Mouse (Mus musculus) stomach, postnatal 0 days (tissue): ENCODE measurements around the gene Gpr33. TPM values are rescaled to one million over a fixed set of nuclear protein-coding genes. Genes with fewer than 3 reads are reported as not detected.

ENCODE experiments used
- ATAC-seq: fragments of 200-750 bp; cut with Nextera tagmentation; 2 replicates; pipeline ENCODE4 v1.8.0; 2017; ENCODE audit not compliant: low FRiP score, low TSS enrichment
- DNase-seq: peaks from one replicate; pipeline ENCODE4 v3.0.0-alpha.2; 2016; ENCODE audit warnings: low spot score
- H3K27ac ChIP-seq: fragments of 300-500 bp; sonication (generic); replicated peaks from 2 replicates; pipeline ENCODE4 v1.5.1; 2014; ENCODE audit warnings: mild to moderate bottlenecking, control low read depth
- H3K27me3 ChIP-seq: fragments of 300-500 bp; sonication (generic); 2 replicates; pipeline ENCODE4 v1.6.1; 2014; ENCODE audit warnings: low read length; ENCODE audit not compliant: control insufficient read depth, insufficient read depth
- H3K36me3 ChIP-seq: fragments of 300-500 bp; sonication (generic); 2 replicates; pipeline ENCODE4 v1.6.1; 2014; ENCODE audit warnings: low read length, mixed read lengths; ENCODE audit not compliant: control insufficient read depth, insufficient read depth
- H3K4me1 ChIP-seq: fragments of 300-500 bp; sonication (generic); replicated peaks from 2 replicates; pipeline ENCODE4 v1.6.1; 2014; ENCODE audit warnings: antibody characterized with exemption; ENCODE audit not compliant: control insufficient read depth, insufficient read depth
- H3K4me2 ChIP-seq: fragments of 300-500 bp; sonication (generic); replicated peaks from 2 replicates; pipeline ENCODE4 v1.6.1; 2014; ENCODE audit warnings: low read depth, mild to moderate bottlenecking, control low read depth, moderate library complexity
- H3K4me3 ChIP-seq: fragments of 300-500 bp; sonication (generic); 2 replicates; pipeline ENCODE4 v1.5.1; 2014; ENCODE audit warnings: low read depth, low read length, control low read depth
- H3K9ac ChIP-seq: fragments of 300-500 bp; sonication (generic); 2 replicates; pipeline ENCODE4 v1.6.1; 2014; ENCODE audit warnings: mild to moderate bottlenecking, low read length, control low read depth, mixed read lengths
- H3K9me3 ChIP-seq: fragments of 300-500 bp; sonication (generic); 2 replicates; pipeline ENCODE4 v1.6.1; 2016; ENCODE audit warnings: low read length; ENCODE audit not compliant: control insufficient read depth
- CTCF ChIP-seq: IDR thresholded peaks from 2 replicates; pipeline ENCODE4 v1.5.1; 2016; ENCODE audit warnings: antibody characterized with exemption, low read depth, mild to moderate bottlenecking, moderate library complexity
- EP300 ChIP-seq: optimal IDR thresholded peaks from 2 replicates; pipeline ENCODE3; 2016; ENCODE audit warnings: antibody characterized with exemption
- WGBS: fragments of 180-500 bp; shearing (Covaris S2); extraction: QIAGEN DNeasy Blood & Tissue Kit; methylation state at CpG from one replicate; pipeline ENCODE4 v1.1.7; 2014; 5-methylcytosine and 5-hydroxymethylcytosine counted together
- polyA plus RNA-seq: library from polyadenylated mRNA; unstranded; fragments of >200 nt; fragmentation: Nextera tagmentation; extraction: Ambion mirVana; gene quantifications from 2 replicates; pipeline ENCODE4 v1.2.1, GENCODE M21; 2015

Gpr33 gene
- polyA plus RNA-seq, 1 experiment from 2014 or later, result not detected

- ATAC-seq, result no peak
- Histone ChIP-seq H3K9ac (no peak overlapping the region), H3K27ac (no peak overlapping the region), H3K27me3 (no peaks in the 10 kb centered on the region), H3K9me3 (no peaks in the 10 kb centered on the region), H3K4me2 (no peak overlapping the region), H3K4me1 (no peaks in the 10 kb centered on the region), H3K36me3 (no peaks in the 10 kb centered on the region), H3K4me3 (no peak overlapping the region)
- TF ChIP-seq EP300 (no peak), CTCF (no peak)
- no peak for DNase-seq
- 92% methylated on average over 1 of the region's 1 CpGs for WGBS
These were observed 44.2 kb downstream of the Gpr33 start for GRCm38 (mm10) chr12:51983625-51984024.

- TF ChIP-seq EP300 (no peak), CTCF (no peak)
- DNase-seq (no peak), ATAC-seq (no peak)
- Histone ChIP-seq H3K4me2 (no peak overlapping the region), H3K9ac (no peak overlapping the region), H3K9me3 (no peaks in the 10 kb centered on the region), H3K4me3 (no peak overlapping the region), H3K4me1 (no peaks in the 10 kb centered on the region), H3K27me3 (no peaks in the 10 kb centered on the region), H3K27ac (no peak overlapping the region), H3K36me3 (no peaks in the 10 kb centered on the region)
- 68% methylated on average over 9 of the region's 9 CpGs for WGBS
These were observed 51.3 kb downstream of the Gpr33 start for GRCm38 (mm10) chr12:51976531-51976930.

- ATAC-seq (no peak), DNase-seq (no peak)
- no peak overlapping the region for H3K4me3 ChIP-seq
- H3K27me3 ChIP-seq, result no peaks in the 10 kb centered on the region
- no peak overlapping the region for H3K9ac ChIP-seq
- H3K9me3 ChIP-seq, result no peaks in the 10 kb centered on the region
- H3K4me2 ChIP-seq, result no peak overlapping the region
- no peaks in the 10 kb centered on the region for H3K4me1 ChIP-seq
- TF ChIP-seq EP300, result no peak
- no peak for TF ChIP-seq CTCF
- no peak overlapping the region for H3K27ac ChIP-seq
- WGBS, result 91% methylated on average over 1 of the region's 1 CpGs
- H3K36me3 ChIP-seq, result no peaks in the 10 kb centered on the region
These were observed 53.5 kb downstream of the Gpr33 start for GRCm38 (mm10) chr12:51974381-51974780.

Other genes starting within 250 kb of the Gpr33 start
- 24.7 and 25.2 TPM in 2 replicates for gene Hectd1, start 198.5 kb downstream of the Gpr33 start, polyA plus RNA-seq
- 4.1 and 4.5 TPM in 2 replicates for gene Heatr5a, start 56.7 kb downstream of the Gpr33 start, polyA plus RNA-seq
- gene Dtd2, start 21.6 kb downstream of the Gpr33 start, polyA plus RNA-seq, result 22.5 and 23.1 TPM in 2 replicates
- 6.1 and 6.6 TPM in 2 replicates for gene Nubpl, start 69.7 kb upstream of the Gpr33 start, polyA plus RNA-seq